Mouse (Mus musculus) midbrain, embryonic 12.5 days (tissue): ENCODE data around the gene Stk4. TPM values are rescaled to one million over a fixed set of nuclear protein-coding genes. Genes with fewer than 3 reads are reported as not detected.

Source experiments
- ATAC-seq: fragments of 200-750 bp; cut with Nextera tagmentation; 2 replicates; pipeline ENCODE4 v1.8.0; 2017; ENCODE audit warnings: low read depth, moderate TSS enrichment, moderate library complexity; ENCODE audit not compliant: low FRiP score
- H3K27ac ChIP-seq: fragments of 300-500 bp; sonication (generic); replicated peaks from 2 replicates; pipeline ENCODE4 v1.5.1; 2016; ENCODE audit warnings: mild to moderate bottlenecking
- H3K27me3 ChIP-seq: fragments of 300-500 bp; sonication (generic); 2 replicates; pipeline ENCODE4 v1.6.1; 2016; ENCODE audit warnings: mild to moderate bottlenecking
- H3K36me3 ChIP-seq: fragments of 300-500 bp; sonication (generic); 2 replicates; pipeline ENCODE4 v1.6.1; 2016
- H3K4me1 ChIP-seq: fragments of 300-500 bp; sonication (generic); 2 replicates; pipeline ENCODE4 v1.6.1; 2016
- H3K4me2 ChIP-seq: fragments of 300-500 bp; sonication (generic); replicated peaks from 2 replicates; pipeline ENCODE4 v1.6.1; 2016; ENCODE audit warnings: mild to moderate bottlenecking, moderate library complexity
- H3K4me3 ChIP-seq: fragments of 300-500 bp; sonication (generic); 2 replicates; pipeline ENCODE4 v1.5.1; 2016; ENCODE audit warnings: mild to moderate bottlenecking
- H3K9ac ChIP-seq: fragments of 300-500 bp; sonication (generic); replicated peaks from 2 replicates; pipeline ENCODE4 v1.6.1; 2016; ENCODE audit warnings: mild to moderate bottlenecking, moderate library complexity
- H3K9me3 ChIP-seq: fragments of 300-500 bp; sonication (generic); 2 replicates; pipeline ENCODE4 v1.6.1; 2016; ENCODE audit warnings: mild to moderate bottlenecking
- WGBS: fragments of 180-500 bp; shearing (Covaris S2); methylation state at CpG from one replicate; pipeline ENCODE4 v1.1.7; 2016; 5-methylcytosine and 5-hydroxymethylcytosine counted together
- polyA plus RNA-seq: library from polyadenylated mRNA; unstranded; fragments of >200 nt; fragmentation: Nextera tagmentation; extraction: Ambion mirVana; gene quantifications from 2 replicates; pipeline ENCODE4 v1.2.1, GENCODE M21; 2016

The Stk4 gene
- polyA plus RNA-seq, 1 experiment from 2014 or later, result 39.6 TPM

DNA sequence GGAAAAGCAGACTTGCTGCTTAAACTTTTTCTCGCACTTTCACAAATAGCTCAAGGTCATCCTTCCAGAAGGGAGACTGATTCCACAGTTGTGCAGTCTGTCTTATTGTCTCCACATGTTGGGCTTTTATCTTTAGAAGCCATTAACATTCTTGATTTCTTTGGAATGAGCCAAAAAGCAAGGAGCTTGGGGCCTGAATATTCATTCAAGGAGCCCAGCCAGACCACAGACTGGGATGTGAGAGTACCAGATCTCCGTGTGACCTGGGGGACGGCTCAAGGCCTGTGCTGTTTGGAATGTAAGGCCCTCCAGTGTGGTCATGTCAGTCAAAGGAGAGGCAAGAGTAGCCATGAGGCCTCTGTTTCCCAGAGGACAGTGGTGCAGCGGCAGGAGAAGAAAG lies 38.4 kb downstream of the Stk4 start:
- no peaks in the 10 kb centered on the region for H3K9me3 ChIP-seq
- no peak overlapping the region for H3K27ac ChIP-seq
- no peaks in the 10 kb centered on the region for H3K27me3 ChIP-seq
- H3K9ac ChIP-seq, result no peak overlapping the region
- no peak overlapping the region for H3K4me3 ChIP-seq
- H3K4me2 ChIP-seq, result no peak overlapping the region
- WGBS, result 47% methylated on average over 4 of the region's 4 CpGs
- H3K4me1 ChIP-seq, result peaks cover 9% of the 10 kb centered on the region; the same call in 1 of the 2 replicates
- H3K36me3 ChIP-seq, result peaks cover 15% of the 10 kb centered on the region; the same call in 1 of the 2 replicates
- ATAC-seq, result no peak

DNA sequence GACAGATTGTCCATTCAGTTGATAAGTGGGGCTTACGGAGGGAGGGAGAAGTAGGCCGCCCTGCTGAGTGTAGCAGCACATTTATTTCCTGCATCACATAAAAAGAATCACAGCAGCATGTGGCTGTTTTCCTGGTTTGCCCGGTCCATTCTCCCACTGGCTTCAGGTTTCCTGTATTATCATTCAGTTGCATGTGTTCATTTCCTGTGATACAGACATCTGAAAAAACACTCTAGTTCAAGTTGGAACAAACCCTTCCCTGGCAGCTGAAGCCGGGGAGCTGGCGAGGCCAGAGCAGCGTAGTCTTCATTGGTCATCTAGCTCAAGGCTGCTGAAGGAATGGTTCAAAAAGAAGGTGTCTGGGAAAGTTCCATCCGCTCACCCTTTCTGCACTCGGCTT lies 41.4 kb downstream of the Stk4 start:
- Histone ChIP-seq H3K9me3 (no peaks in the 10 kb centered on the region), H3K27ac (no peak overlapping the region), H3K4me1 (peaks cover 9% of the 10 kb centered on the region; the same call in 1 of the 2 replicates), H3K27me3 (no peaks in the 10 kb centered on the region), H3K9ac (no peak overlapping the region), H3K36me3 (peaks cover 11% of the 10 kb centered on the region; the same call in 1 of the 2 replicates), H3K4me3 (no peak overlapping the region), H3K4me2 (no peak overlapping the region)
- ATAC-seq, result no peak
- 92% methylated on average over 8 of the region's 8 CpGs for WGBS

DNA sequence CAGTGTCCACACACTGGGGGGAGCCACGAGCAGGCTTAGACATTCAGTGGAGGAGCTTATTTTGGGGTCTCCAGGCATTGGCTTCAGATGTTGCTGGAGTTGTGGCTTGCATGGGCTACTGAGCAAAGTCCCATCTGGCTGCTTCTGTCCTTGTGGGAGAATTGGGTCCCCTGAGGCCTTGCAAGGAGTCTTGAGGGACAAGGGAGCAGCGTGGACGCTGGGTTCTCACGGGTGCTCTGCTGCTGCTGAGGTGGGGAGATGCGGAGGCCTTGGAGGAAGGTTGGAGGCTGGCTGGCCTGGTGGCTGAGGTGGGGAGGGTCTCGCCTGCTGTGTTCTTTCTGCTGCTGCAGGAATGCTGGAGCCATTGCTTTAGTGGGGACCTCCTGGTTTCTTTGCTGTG lies 43.9 kb downstream of the Stk4 start:
- no peak for ATAC-seq
- peaks cover 18% of the 10 kb centered on the region for H3K36me3 ChIP-seq
- WGBS, result 93% methylated on average over 6 of the region's 6 CpGs
- no peaks in the 10 kb centered on the region for H3K27me3 ChIP-seq
- no peak overlapping the region for H3K4me2 ChIP-seq
- no peaks in the 10 kb centered on the region for H3K9me3 ChIP-seq
- no peaks in the 10 kb centered on the region for H3K4me1 ChIP-seq
- H3K27ac ChIP-seq, result no peak overlapping the region
- H3K9ac ChIP-seq, result no peak overlapping the region
- H3K4me3 ChIP-seq, result no peak overlapping the region

GRCm38 (mm10) chr2:164115531-164115930 lies 45.4 kb downstream of the Stk4 start:
- H3K4me3 ChIP-seq, result no peak overlapping the region
- peaks cover 33% of the 10 kb centered on the region for H3K36me3 ChIP-seq
- no peak overlapping the region for H3K9ac ChIP-seq
- H3K4me2 ChIP-seq, result no peak overlapping the region
- H3K4me1 ChIP-seq, result no peaks in the 10 kb centered on the region
- no peaks in the 10 kb centered on the region for H3K27me3 ChIP-seq
- ATAC-seq, result no peak
- H3K9me3 ChIP-seq, result no peaks in the 10 kb centered on the region
- 92% methylated on average over 10 of the region's 10 CpGs for WGBS
- H3K27ac ChIP-seq, result no peak overlapping the region

GRCm38 (mm10) chr2:164119503-164119902 lies 49.4 kb downstream of the Stk4 start:
- H3K27ac ChIP-seq, result no peak overlapping the region
- H3K4me2 ChIP-seq, result no peak overlapping the region
- no peak overlapping the region for H3K4me3 ChIP-seq
- H3K36me3 ChIP-seq, result peaks cover 33% of the 10 kb centered on the region
- H3K27me3 ChIP-seq, result no peaks in the 10 kb centered on the region
- no peak overlapping the region for H3K9ac ChIP-seq
- no peaks in the 10 kb centered on the region for H3K9me3 ChIP-seq
- ATAC-seq, result no peak
- WGBS, result 93% methylated on average over 6 of the region's 6 CpGs
- H3K4me1 ChIP-seq, result no peaks in the 10 kb centered on the region

- Histone ChIP-seq H3K9ac (no peak overlapping the region), H3K9me3 (no peaks in the 10 kb centered on the region), H3K4me2 (no peak overlapping the region), H3K27me3 (no peaks in the 10 kb centered on the region), H3K4me1 (no peaks in the 10 kb centered on the region), H3K36me3 (peaks cover 31% of the 10 kb centered on the region), H3K27ac (no peak overlapping the region), H3K4me3 (no peak overlapping the region)
- no peak for ATAC-seq
- 81% methylated on average over 5 of the region's 5 CpGs for WGBS
Observed at GRCm38 (mm10) chr2:164123169-164123766, 53.1 kb downstream of the Stk4 start.

DNA sequence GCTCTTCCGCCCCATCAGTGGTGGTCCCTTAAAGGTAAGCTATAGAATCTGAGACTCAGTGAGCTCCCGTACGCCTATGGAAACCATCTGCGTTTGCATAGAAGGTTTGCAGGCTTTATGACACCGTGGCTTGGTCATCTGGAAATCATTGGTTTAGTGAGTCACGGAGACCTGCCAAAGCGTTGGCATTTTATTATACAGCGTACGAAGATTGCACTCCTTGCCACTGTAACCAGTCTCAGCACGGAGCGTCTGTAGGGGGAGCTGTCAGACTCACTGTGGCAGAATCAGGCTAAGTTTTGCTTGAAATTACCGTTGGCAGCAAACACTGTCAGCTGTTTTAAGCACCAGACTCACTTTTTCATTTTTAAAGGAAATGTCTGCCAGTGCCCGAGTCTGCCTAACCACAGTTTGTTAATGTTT lies 56.4 kb downstream of the Stk4 start:
- 83% methylated on average over 13 of the region's 13 CpGs for WGBS
- no peak overlapping the region for H3K4me3 ChIP-seq
- 0 out of 2 replicates have a peak, but pooled peaks cover 4% of the 10 kb centered on the region for H3K36me3 ChIP-seq
- H3K27ac ChIP-seq, result no peak overlapping the region
- no peaks in the 10 kb centered on the region for H3K4me1 ChIP-seq
- no peak overlapping the region for H3K4me2 ChIP-seq
- no peaks in the 10 kb centered on the region for H3K9me3 ChIP-seq
- H3K27me3 ChIP-seq, result no peaks in the 10 kb centered on the region
- ATAC-seq, result no peak
- no peak overlapping the region for H3K9ac ChIP-seq

GRCm38 (mm10) chr2:164127297-164127696 lies 57.2 kb downstream of the Stk4 start:
- 95% methylated on average over 2 of the region's 2 CpGs for WGBS
- Histone ChIP-seq H3K4me2 (no peak overlapping the region), H3K27ac (no peak overlapping the region), H3K9me3 (no peaks in the 10 kb centered on the region), H3K4me3 (no peak overlapping the region), H3K36me3 (0 out of 2 replicates have a peak, but pooled peaks cover 7% of the 10 kb centered on the region), H3K27me3 (no peaks in the 10 kb centered on the region), H3K9ac (no peak overlapping the region), H3K4me1 (no peaks in the 10 kb centered on the region)
- ATAC-seq, result no peak

DNA sequence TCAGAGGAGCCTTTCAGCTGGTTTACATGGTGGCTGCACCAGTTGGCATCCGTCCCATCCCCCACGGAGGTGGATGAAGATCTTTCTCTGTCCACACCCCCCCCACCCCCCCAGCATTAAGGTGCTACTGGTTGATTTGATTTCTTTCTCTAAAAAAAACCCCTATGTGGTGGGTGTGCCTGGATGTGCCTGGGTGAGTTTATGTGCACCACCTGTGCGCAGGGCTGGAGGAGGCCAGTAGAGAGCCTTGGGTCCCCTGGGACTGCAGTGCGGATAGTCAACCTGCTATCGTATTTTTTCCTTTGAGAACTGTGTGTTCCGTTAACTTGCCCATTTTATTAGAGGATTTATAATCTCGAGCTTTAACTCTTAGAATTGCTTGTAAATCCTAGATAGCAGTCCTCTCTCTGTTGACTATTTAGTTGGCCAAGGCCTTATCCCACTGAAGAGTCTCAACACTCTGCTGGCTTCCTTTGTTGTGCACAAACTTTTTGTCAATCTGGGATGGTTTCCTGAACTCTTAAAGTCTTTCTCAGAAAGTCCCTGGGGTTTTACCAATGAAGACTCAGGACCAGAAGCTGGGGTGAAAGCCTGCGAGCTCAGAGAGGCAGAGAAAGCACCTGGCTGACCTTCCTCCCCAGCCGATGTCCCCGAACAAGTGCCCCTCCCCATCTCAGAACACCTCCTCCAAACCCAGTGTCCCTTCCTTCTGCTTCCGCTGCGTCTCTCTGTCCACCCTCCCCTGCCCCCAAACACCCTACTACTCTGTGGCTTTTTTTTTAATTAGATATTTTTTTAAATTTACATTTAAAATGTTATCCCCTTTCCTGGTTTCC lies 58.7 kb downstream of the Stk4 start:
- H3K4me1 ChIP-seq, result no peaks in the 10 kb centered on the region
- no peak for ATAC-seq
- H3K36me3 ChIP-seq, result 0 out of 2 replicates have a peak, but pooled peaks cover 7% of the 10 kb centered on the region
- H3K27ac ChIP-seq, result no peak overlapping the region
- no peak overlapping the region for H3K4me3 ChIP-seq
- H3K9me3 ChIP-seq, result no peaks in the 10 kb centered on the region
- no peaks in the 10 kb centered on the region for H3K27me3 ChIP-seq
- no peak overlapping the region for H3K9ac ChIP-seq
- 86% methylated on average over 12 of the region's 12 CpGs for WGBS
- no peak overlapping the region for H3K4me2 ChIP-seq

DNA sequence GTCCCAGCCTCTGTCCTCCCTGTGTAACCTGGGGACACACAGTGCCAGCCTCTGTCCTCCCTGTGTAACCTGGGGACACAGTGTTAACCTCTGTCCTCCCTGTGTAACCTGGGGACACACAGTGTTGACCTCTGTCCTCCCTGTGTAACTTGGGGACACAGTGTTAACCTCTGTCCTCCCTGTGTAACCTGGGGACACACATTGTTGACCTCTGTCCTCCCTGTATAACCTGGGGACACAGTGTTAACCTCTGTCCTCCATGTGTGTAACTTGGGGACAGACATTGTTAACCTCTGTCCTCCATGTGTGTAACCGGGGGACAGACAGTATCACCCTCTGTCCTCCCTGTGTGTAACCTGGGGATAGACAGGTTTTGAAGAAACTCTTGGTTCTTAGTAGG lies 61.5 kb downstream of the Stk4 start:
- WGBS, result 88% methylated on average over 1 of the region's 1 CpGs
- Histone ChIP-seq H3K27me3 (no peaks in the 10 kb centered on the region), H3K4me2 (no peak overlapping the region), H3K9me3 (no peaks in the 10 kb centered on the region), H3K9ac (no peak overlapping the region), H3K27ac (no peak overlapping the region), H3K4me3 (no peak overlapping the region), H3K4me1 (peaks cover 10% of the 10 kb centered on the region), H3K36me3 (0 out of 2 replicates have a peak, but pooled peaks cover 3% of the 10 kb centered on the region)
- no peak for ATAC-seq

- Histone ChIP-seq H3K36me3 (0 out of 2 replicates have a peak, but pooled peaks cover 3% of the 10 kb centered on the region), H3K9me3 (no peaks in the 10 kb centered on the region), H3K4me1 (peaks cover 16% of the 10 kb centered on the region), H3K27ac (0 out of 2 replicates have a peak overlapping the region, but pooled peaks have one; percentile 20), H3K4me2 (no peak overlapping the region), H3K27me3 (no peaks in the 10 kb centered on the region), H3K4me3 (no peak overlapping the region), H3K9ac (no peak overlapping the region)
- WGBS, result 72% methylated on average over 6 of the region's 6 CpGs
- ATAC-seq, result no peak
Observed at GRCm38 (mm10) chr2:164134563-164134962, 64.4 kb downstream of the Stk4 start.

- H3K27me3 ChIP-seq, result no peaks in the 10 kb centered on the region
- H3K9me3 ChIP-seq, result no peaks in the 10 kb centered on the region
- 92% methylated on average over 1 of the region's 1 CpGs for WGBS
- 0 out of 2 replicates have a peak, but pooled peaks cover 3% of the 10 kb centered on the region for H3K36me3 ChIP-seq
- H3K9ac ChIP-seq, result no peak overlapping the region
- peaks cover 16% of the 10 kb centered on the region for H3K4me1 ChIP-seq
- H3K4me2 ChIP-seq, result no peak overlapping the region
- H3K4me3 ChIP-seq, result no peak overlapping the region
- ATAC-seq, result no peak
- no peak overlapping the region for H3K27ac ChIP-seq
Observed at GRCm38 (mm10) chr2:164135367-164135766, 65.2 kb downstream of the Stk4 start.
